Mouse (Mus musculus) neural tube, embryonic 14.5 days (tissue): ENCODE data around the gene Cnga4. TPM values are rescaled to one million over a fixed set of nuclear protein-coding genes. Genes with fewer than 3 reads are reported as not detected.

Experiments
- ATAC-seq: fragments of 200-750 bp; cut with Nextera tagmentation; 2 replicates; pipeline ENCODE4 v1.8.0; 2017; ENCODE audit warnings: low read depth, mild to moderate bottlenecking, moderate TSS enrichment, moderate library complexity
- H3K27ac ChIP-seq: fragments of 300-500 bp; sonication (generic); 2 replicates; pipeline ENCODE4 v1.5.1; 2014; ENCODE audit warnings: low read depth, mild to moderate bottlenecking, control low read depth, low read length, moderate library complexity, mixed read lengths
- H3K27me3 ChIP-seq: fragments of 300-500 bp; sonication (generic); 2 replicates; pipeline ENCODE4 v1.6.1; 2014; ENCODE audit warnings: low read length; ENCODE audit not compliant: control insufficient read depth, insufficient read depth
- H3K36me3 ChIP-seq: fragments of 300-500 bp; sonication (generic); 2 replicates; pipeline ENCODE4 v1.6.1; 2014; ENCODE audit warnings: low read length, mixed read lengths; ENCODE audit not compliant: control insufficient read depth, insufficient read depth
- H3K4me1 ChIP-seq: fragments of 300-500 bp; sonication (generic); 2 replicates; pipeline ENCODE4 v1.6.1; 2014; ENCODE audit warnings: low read length; ENCODE audit not compliant: control insufficient read depth, insufficient read depth
- H3K4me2 ChIP-seq: fragments of 300-500 bp; sonication (generic); 2 replicates; pipeline ENCODE4 v1.6.1; 2014; ENCODE audit warnings: mild to moderate bottlenecking, low read depth, low read length, control low read depth
- H3K4me3 ChIP-seq: fragments of 300-500 bp; sonication (generic); 2 replicates; pipeline ENCODE4 v1.5.1; 2014; ENCODE audit warnings: low read depth, low read length, control low read depth, mixed read lengths
- H3K9ac ChIP-seq: fragments of 300-500 bp; sonication (generic); replicated peaks from 2 replicates; pipeline ENCODE4 v1.6.1; 2014; ENCODE audit warnings: low read depth, mild to moderate bottlenecking, control low read depth, low read length, mixed read lengths
- H3K9me3 ChIP-seq: fragments of 300-500 bp; sonication (generic); 2 replicates; pipeline ENCODE4 v1.6.1; 2016; ENCODE audit warnings: low read length; ENCODE audit not compliant: control insufficient read depth
- WGBS: fragments of 180-500 bp; shearing (Covaris S2); extraction: QIAGEN DNeasy Blood & Tissue Kit; methylation state at CpG from one replicate; pipeline ENCODE4 v1.1.7; 2014; 5-methylcytosine and 5-hydroxymethylcytosine counted together
- polyA plus RNA-seq: library from polyadenylated mRNA; unstranded; fragments of >200 nt; fragmentation: Nextera tagmentation; extraction: Ambion mirVana; gene quantifications from 2 replicates; pipeline ENCODE4 v1.2.1, GENCODE M21; 2014

The Cnga4 gene
- polyA plus RNA-seq, 1 experiment from 2014 or later = not detected

DNA sequence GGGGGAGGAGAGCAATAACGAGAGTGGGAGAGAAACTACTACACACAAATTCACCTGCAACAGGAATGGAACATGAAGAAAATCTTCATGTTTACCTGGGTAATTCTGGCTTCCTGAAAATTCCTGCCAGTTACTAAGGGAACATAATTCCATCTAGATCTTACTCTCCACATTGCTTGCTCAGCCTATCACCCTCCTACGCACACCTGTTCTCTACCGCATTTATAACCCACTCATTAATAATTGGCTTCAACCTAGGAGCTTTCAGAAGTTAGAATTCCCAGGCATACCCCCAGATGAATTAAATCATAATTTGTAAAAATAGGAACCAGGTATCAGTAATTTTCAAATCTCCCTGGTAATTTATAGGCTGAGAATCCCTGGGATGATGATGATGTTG is 30.4 kb upstream of the Cnga4 start:
- no peaks in the 10 kb centered on the region for H3K27me3 ChIP-seq
- no peak overlapping the region for H3K4me2 ChIP-seq
- H3K9me3 ChIP-seq = no peaks in the 10 kb centered on the region
- H3K36me3 ChIP-seq = peaks cover 30% of the 10 kb centered on the region
- no peaks in the 10 kb centered on the region for H3K4me1 ChIP-seq
- H3K9ac ChIP-seq = no peak overlapping the region
- no peak overlapping the region for H3K4me3 ChIP-seq
- H3K27ac ChIP-seq = no peak overlapping the region
- ATAC-seq = no peak
- 96% methylated on average over 3 of the region's 3 CpGs for WGBS

DNA sequence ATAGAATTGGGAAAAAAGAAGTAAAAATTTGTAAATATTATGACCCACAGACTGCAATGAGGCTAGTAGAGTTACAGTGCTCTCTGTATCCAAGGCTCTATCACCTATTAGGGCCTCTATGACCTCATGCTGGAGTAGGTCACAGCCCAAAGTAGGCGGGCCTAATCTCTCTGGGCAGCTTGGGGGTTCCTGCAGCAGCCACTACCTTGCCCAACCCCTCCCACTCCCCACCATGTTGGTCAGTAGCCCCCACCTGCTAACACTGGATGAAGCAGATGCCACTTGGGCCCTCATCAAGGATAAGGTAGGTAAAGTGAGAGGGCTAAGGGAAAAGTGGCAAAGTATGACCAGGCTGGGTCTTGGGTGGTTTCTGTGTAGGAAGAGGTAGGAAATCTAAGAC is 29.5 kb upstream of the Cnga4 start, which contains the start of gene Gm5901:
Gene Gm5901, plus strand, starts transcription at position 173 of the 400 bp plus-strand sequence.
- no peaks in the 10 kb centered on the region for H3K4me1 ChIP-seq
- peaks cover 39% of the 10 kb centered on the region for H3K36me3 ChIP-seq
- ATAC-seq = no peak
- H3K4me3 ChIP-seq = no peak within 1 kb of the TSS
- 96% methylated on average over 1 of the region's 1 CpGs for WGBS
- no peaks in the 10 kb centered on the region for H3K9me3 ChIP-seq
- H3K9ac ChIP-seq = no peak within 1 kb of the TSS
- H3K27ac ChIP-seq = no peak within 1 kb of the TSS
- no peak within 1 kb of the TSS for H3K4me2 ChIP-seq
- H3K27me3 ChIP-seq = no peaks in the 10 kb centered on the region

DNA sequence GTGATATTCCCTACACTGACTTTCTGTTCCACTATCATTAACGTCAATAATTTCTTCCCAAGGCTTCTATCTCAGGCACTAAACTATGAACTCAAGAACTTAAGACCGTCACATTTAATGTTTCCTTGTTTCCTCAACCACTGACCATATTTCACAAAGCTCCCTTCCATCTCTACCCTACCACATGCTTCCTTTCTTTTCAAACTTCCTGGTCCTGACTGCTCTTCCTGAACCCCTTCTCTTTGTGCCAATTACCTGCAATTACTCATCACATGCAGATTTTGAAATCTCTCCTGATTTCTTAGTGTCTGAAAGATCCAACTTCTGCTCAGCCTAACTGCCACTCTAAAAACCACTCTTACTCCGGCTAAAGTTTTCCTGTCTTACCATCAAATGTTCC is 24.0 kb upstream of the Cnga4 start:
- ATAC-seq = no peak

DNA sequence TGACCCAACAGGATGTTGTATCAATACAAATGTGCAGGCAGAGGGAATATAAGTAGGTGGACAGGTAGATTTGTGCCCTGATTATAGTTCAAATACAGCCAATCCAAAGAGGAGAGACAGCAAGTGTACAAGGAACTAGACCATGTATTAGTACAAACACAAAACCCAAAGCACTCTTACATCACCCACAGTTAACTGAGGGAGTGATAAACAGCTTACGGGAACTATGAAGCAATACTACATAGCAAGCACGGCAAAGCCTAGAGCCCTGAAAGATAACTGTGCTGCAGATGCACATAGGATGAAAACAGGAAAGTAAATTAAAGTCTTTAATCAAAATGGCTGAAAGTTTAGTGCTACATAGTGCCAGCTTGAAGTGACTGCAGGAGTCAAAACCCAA is 16.7 kb upstream of the Cnga4 start:
- peaks cover 47% of the 10 kb centered on the region for H3K36me3 ChIP-seq
- WGBS = 96% methylated on average over 2 of the region's 2 CpGs
- no peak overlapping the region for H3K27ac ChIP-seq
- ATAC-seq = no peak
- H3K4me2 ChIP-seq = no peak overlapping the region
- no peaks in the 10 kb centered on the region for H3K4me1 ChIP-seq
- no peaks in the 10 kb centered on the region for H3K9me3 ChIP-seq
- H3K27me3 ChIP-seq = no peaks in the 10 kb centered on the region
- no peak overlapping the region for H3K9ac ChIP-seq
- no peak overlapping the region for H3K4me3 ChIP-seq

More for the DNA sequence above, 24.0 kb upstream of the Cnga4 start:
- 97% methylated on average over 3 of the region's 3 CpGs for WGBS
- Histone ChIP-seq H3K9me3 (no peaks in the 10 kb centered on the region), H3K4me2 (no peak overlapping the region), H3K27me3 (no peaks in the 10 kb centered on the region), H3K27ac (no peak overlapping the region), H3K36me3 (peaks cover 70% of the 10 kb centered on the region), H3K9ac (no peak overlapping the region), H3K4me3 (no peak overlapping the region), H3K4me1 (no peaks in the 10 kb centered on the region)

DNA sequence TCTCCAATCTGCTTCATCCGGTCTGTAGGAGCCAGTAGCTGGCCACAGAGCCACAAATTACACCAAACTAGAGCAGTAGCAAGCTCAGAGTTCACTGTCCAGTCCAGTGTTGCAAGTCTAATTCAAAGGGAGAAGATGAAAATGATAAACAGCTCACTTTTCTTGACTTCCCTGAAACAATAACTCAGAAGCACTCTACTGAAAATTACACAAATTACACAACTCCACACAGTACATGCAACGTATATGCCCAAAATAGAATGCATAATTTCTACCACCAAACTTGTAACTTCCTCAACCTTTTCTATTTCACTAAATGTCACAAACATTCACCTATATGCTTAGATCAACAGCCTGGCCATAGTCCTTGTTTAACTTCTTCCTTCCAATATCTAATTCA is 14.1 kb upstream of the Cnga4 start:
- Histone ChIP-seq H3K9me3 (no peaks in the 10 kb centered on the region), H3K9ac (no peak overlapping the region), H3K36me3 (peaks cover 25% of the 10 kb centered on the region), H3K4me2 (no peak overlapping the region), H3K4me1 (no peaks in the 10 kb centered on the region), H3K27ac (no peak overlapping the region), H3K27me3 (no peaks in the 10 kb centered on the region), H3K4me3 (no peak overlapping the region)
- ATAC-seq = no peak
- 93% methylated on average over 2 of the region's 2 CpGs for WGBS

DNA sequence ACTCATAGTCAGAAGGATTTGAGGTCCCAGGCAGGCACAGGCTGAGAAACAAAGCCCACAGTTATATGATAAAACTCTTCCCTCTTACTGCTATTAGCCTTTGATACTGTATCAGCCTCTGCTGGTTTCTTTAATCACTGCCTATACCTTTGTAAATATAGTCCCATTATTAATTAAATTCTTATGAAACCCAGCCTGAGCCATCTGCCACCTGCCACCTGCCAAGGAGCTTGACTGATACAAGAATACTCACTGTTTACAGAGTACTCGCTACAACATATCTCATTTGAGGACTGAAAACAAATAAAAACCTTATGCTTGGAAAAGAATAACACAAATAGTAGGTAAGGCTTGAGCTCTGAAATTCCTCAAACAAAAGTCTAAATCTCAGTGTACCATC is 9.8 kb upstream of the Cnga4 start:
- H3K9me3 ChIP-seq = no peaks in the 10 kb centered on the region
- peaks cover 5% of the 10 kb centered on the region; the same call in 1 of the 2 replicates for H3K36me3 ChIP-seq
- no peak overlapping the region for H3K4me3 ChIP-seq
- peaks cover 6% of the 10 kb centered on the region for H3K4me1 ChIP-seq
- 86% methylated on average over 1 of the region's 1 CpGs for WGBS
- H3K9ac ChIP-seq = no peak overlapping the region
- H3K4me2 ChIP-seq = no peak overlapping the region
- H3K27ac ChIP-seq = no peak overlapping the region
- no peaks in the 10 kb centered on the region for H3K27me3 ChIP-seq
- no peak for ATAC-seq

DNA sequence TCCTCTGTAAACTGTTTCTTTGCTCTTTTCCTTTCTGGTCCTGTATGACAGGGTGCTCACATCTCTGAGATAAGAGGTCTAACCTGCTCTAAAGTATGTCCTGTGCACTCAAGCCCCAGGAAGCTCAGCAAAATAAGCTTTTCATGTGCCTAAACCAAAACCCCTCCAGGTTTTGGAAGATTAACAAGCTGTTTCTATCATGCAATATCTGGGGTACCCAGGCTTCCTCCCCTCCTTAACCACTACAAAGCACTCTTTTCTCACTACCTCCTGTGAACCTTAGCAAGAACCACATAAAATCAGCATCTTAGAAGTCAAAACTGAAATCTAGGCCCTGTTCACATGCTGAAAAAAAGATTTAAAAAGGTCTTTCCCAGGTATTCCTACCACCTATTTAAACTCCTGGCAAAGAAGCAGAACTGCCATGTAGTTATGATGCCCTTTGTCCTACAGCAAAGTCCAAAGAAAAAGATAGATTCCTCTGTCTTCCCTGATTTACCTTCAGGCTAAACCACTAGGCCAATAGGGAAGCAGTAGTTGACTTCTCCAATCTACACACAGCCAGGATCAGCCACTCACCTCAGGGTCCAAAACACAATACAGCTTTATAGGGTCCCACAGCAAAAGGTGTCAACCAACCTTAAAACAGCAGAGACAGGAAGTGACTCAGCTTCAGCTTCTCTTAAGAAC is 9.1 kb upstream of the Cnga4 start:
- Histone ChIP-seq H3K27ac (no peak overlapping the region), H3K4me1 (peaks cover 6% of the 10 kb centered on the region)
- ATAC-seq = no peak

DNA sequence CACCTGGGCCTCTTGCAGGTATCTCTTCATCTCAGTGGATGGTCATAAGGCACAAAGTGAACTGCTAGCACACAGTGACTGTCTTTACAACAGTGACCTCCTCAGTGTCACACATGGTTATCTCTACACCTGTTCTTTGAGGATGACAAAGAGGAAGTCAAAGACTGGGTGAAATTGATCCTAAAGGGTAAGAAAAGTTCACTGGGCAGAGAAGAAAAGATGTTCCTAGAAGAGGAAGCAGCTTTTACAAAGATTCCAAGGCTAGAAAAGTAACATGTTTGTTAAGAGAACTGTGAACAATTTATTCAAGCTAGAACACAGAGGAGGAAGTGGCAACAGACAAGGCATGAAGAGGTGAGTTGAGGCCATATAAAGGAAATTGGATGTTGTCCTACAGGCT is 8.2 kb upstream of the Cnga4 start:
- H3K9ac ChIP-seq = no peak overlapping the region
- H3K4me3 ChIP-seq = no peak overlapping the region
- H3K4me2 ChIP-seq = no peak overlapping the region
- ATAC-seq = no peak
- no peaks in the 10 kb centered on the region for H3K36me3 ChIP-seq
- no peak overlapping the region for H3K27ac ChIP-seq
- H3K4me1 ChIP-seq = peaks cover 8% of the 10 kb centered on the region
- H3K9me3 ChIP-seq = no peaks in the 10 kb centered on the region
- H3K27me3 ChIP-seq = no peaks in the 10 kb centered on the region

More for the DNA sequence above, 9.1 kb upstream of the Cnga4 start:
- no peak overlapping the region for H3K4me3 ChIP-seq
- no peaks in the 10 kb centered on the region for H3K9me3 ChIP-seq
- no peak overlapping the region for H3K4me2 ChIP-seq
- H3K9ac ChIP-seq = no peak overlapping the region
- H3K27me3 ChIP-seq = no peaks in the 10 kb centered on the region
- H3K36me3 ChIP-seq = 0 out of 2 replicates have a peak, but pooled peaks cover 1% of the 10 kb centered on the region

DNA sequence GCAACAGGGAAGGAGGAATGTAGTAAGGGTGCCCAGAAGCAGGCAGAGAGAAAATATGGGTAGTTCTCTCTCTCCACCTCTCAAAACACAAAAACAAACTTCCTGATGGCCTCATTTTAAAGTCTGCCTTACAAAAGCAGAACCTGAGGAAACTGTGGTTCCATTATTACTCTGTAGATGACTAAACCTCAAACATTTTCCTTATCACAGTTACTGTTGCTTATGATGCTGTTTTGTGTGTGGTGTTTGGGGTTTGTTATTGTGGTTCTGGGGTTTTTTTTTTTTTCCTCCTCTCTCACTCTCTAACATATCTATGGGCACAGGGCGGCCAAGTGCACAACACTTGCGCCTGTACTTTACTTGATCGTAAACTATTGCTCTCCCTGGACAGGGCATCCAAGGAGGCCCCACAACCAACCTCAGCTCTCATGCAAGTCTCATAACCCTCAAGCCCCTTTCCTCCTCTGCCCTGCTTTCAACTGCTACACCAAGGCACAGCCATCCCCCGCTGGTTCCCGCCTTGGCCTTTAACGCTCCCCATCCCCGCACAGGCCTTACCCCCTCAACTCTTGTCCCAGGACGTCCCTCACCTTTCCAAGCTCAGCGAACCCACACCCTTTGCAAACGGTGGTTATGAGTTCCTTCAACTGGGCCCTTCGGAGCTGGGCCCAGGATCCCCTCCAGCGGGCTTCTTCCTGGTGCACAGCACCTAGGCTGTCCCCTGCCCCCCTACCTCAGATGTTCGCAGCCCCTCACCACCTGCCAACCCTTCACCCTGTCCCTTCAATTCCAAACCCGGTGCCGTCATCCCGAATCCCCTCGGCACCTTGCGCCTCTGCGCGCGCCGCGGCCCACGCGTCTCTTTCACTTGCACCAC is 5.1 kb upstream of the Cnga4 start:
- ATAC-seq = peak; percentile 62

More for the DNA sequence above, 5.1 kb upstream of the Cnga4 start:
- Histone ChIP-seq H3K36me3 (no peaks in the 10 kb centered on the region), H3K9me3 (no peaks in the 10 kb centered on the region), H3K4me3 (peak overlapping the region; percentile 77), H3K4me2 (peak overlapping the region; percentile 59), H3K9ac (peak overlapping the region; percentile 76), H3K27ac (peak overlapping the region; percentile 64; the same call in 1 of the 2 replicates), H3K4me1 (peaks cover 9% of the 10 kb centered on the region), H3K27me3 (no peaks in the 10 kb centered on the region)
- WGBS = under 1% methylated on average over 25 of the region's 25 CpGs
